Mouse (Mus musculus) mature B cell (primary cell): Measurements from ENCODE around the gene 4930558K02Rik.

Source experiments
- in situ Hi-C: fragments of 300-500 bp; cut with MboI; formaldehyde crosslinking; loops from 2 replicates; pipeline ENCODE4 v1.14.3; 2019

4930558K02Rik gene

GRCm38 (mm10) chr1:161999338-161999737 is 19.9 kb upstream of the 4930558K02Rik start:
- in situ Hi-C loops, result no loop called here

- in situ Hi-C loops, result no loop called here
Measured at GRCm38 (mm10) chr1:161998781-161999180, 19.3 kb upstream of the 4930558K02Rik start.

- in situ Hi-C loops, result no loop called here
Measured at GRCm38 (mm10) chr1:161992389-161992788, 13.0 kb upstream of the 4930558K02Rik start.

GRCm38 (mm10) chr1:161991846-161992245 is 12.4 kb upstream of the 4930558K02Rik start:
- in situ Hi-C loops, result no loop called here

- in situ Hi-C loops, result no loop called here
Measured at GRCm38 (mm10) chr1:161990684-161991578, 11.5 kb upstream of the 4930558K02Rik start.

- in situ Hi-C loops, result no loop called here
Measured at GRCm38 (mm10) chr1:161983979-161984566, 4.6 kb upstream of the 4930558K02Rik start.

- in situ Hi-C loops, result no loop called here
Measured at GRCm38 (mm10) chr1:161983451-161983850, 4.0 kb upstream of the 4930558K02Rik start.

- in situ Hi-C loops, result no loop called here
Measured at GRCm38 (mm10) chr1:161980626-161981298, 1.3 kb upstream of the 4930558K02Rik start.

GRCm38 (mm10) chr1:161980046-161980445 is 610 bp upstream of the 4930558K02Rik start:
- in situ Hi-C loops, result no loop called here

- in situ Hi-C loops, result no loop called here
Measured at GRCm38 (mm10) chr1:161978173-161978700, 1.2 kb downstream of the 4930558K02Rik start.

- in situ Hi-C loops, result no loop called here
Measured at GRCm38 (mm10) chr1:161977331-161977730, 2.1 kb downstream of the 4930558K02Rik start.

GRCm38 (mm10) chr1:161976255-161977182 is 2.9 kb downstream of the 4930558K02Rik start:
- in situ Hi-C loops, result no loop called here

GRCm38 (mm10) chr1:161972233-161972632 is 7.2 kb downstream of the 4930558K02Rik start:
- in situ Hi-C loops, result no loop called here

- in situ Hi-C loops, result no loop called here
Measured at GRCm38 (mm10) chr1:161970874-161971273, 8.6 kb downstream of the 4930558K02Rik start.

GRCm38 (mm10) chr1:161968589-161969407 is 10.6 kb downstream of the 4930558K02Rik start, which contains the start of gene Pigc:
Gene Pigc (plus strand): TSS chr1:161969186.
- in situ Hi-C loops, result loop anchor here (5.0 to 10.0 kb wide), 2 partner anchors 84 to 221 kb away; no protein-coding TSS in a partner anchor

GRCm38 (mm10) chr1:161967936-161968335 is 11.5 kb downstream of the 4930558K02Rik start:
- in situ Hi-C loops, result loop anchor here (5.0 to 10.0 kb wide), 2 partner anchors 83 to 221 kb away; no protein-coding TSS in a partner anchor

- in situ Hi-C loops, result loop anchor here (10.0 kb wide), 1 partner anchor 78 kb away; no protein-coding TSS in a partner anchor
Measured at GRCm38 (mm10) chr1:161962465-161963377, 16.7 kb downstream of the 4930558K02Rik start.
